Mouse (Mus musculus) kidney, adult 10 weeks (tissue): ENCODE results near the gene Slc39a13. TPM values are rescaled to one million over a fixed set of nuclear protein-coding genes. Genes with fewer than 3 reads are reported as not detected.

Experiments used
- polyA plus RNA-seq: library from polyadenylated mRNA; stranded (reverse); fragments of 350-450 nt; fragmentation: Illumina TruSeq; extraction: RNeasy Lipid Tissue Mini Kit (QIAGEN cat#74804); gene quantifications from one replicate; pipeline ENCODE4 v1.2.3, GENCODE M21; 2014; ENCODE audit warnings: low read depth, low replicate concordance

Slc39a13 gene
- 4.7 TPM for polyA plus RNA-seq

GRCm38 (mm10) chr2:91070076-91070800 is at the start of gene Slc39a13:
Gene Slc39a13 (minus strand): TSS chr2:91070417.

GRCm38 (mm10) chr2:91117585-91118275 is 47.5 kb upstream of the Slc39a13 start, which contains the start of gene Mybpc3:
Gene Mybpc3 (plus strand): TSS chr2:91118144.

DNA sequence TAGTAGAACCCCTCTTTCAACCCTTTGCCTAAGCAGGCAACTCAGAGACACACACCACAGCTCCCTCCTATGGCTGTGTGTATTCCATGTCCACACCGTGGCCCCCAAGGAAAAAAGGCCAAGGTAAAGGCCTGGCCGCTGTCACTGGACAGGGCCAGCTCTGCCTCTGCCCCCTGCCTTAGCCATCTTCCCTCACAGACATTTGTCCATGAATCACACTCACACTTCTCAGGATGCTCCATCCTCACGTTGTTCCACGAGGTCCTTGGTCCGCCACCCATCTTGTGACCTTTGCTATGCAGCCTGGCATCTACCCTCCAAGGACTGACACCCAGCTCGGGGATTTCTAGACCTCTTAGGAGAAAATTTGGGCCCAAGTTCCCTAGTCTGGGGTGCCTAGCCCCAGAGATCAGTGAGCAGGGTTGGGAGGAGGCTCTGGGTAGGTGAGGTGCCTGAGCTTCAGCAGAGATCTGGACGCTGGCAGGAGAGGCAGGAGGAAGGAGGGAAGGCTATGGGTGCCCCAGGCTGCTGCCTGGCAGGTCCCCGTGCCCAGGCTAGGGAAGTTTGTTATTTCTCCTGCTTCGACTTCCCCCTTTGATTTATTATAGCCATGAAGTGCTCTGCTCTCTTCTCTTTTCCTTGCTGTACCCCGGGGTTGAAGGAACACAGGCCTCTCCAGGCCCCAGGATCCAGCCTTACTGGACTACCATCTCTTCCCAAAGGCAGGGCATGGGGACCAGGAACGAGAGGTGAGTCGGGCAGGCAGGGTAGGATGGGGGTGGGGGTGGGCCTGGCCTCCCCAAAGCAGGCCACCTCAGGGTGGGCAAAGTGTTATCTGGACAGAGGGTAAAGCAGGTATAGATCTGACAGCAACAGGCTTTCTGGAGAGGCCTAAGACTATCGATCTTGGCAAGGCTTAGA is 11.8 kb upstream of the Slc39a13 start, which contains the start of gene Spi1:
Gene Spi1 (plus strand): TSS at position 616 of the 921 bp plus-strand sequence.

GRCm38 (mm10) chr2:91053934-91054382 is 16.3 kb downstream of the Slc39a13 start, which contains the start of gene Psmc3:
Gene Psmc3 (plus strand): TSS chr2:91054009.

DNA sequence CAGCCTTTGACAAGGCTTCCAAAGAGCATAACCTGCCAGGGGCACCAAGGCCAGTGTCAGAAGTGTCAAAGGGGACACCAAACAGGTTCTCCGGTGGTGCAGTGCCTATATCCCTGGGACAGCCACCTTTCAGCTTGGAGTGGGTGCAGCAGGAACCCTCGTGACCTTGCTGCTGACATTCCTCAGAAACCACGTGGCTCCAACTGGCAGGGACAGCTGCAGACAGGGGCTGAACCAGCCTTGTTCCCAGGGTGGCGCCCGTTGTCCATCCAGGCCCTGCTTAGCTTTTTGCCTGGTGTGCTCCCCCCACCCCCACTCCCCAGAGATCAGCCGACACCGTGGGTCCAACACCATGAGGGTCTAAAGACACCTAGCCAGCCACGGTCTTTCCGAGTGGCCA is 34.8 kb downstream of the Slc39a13 start, which contains the start of gene Rapsn:
Gene Rapsn (plus strand): TSS at position 236 of the 400 bp plus-strand sequence.

Other genes starting within 250 kb of the Slc39a13 start
- 626 TPM for gene Mtch2, start 223.3 kb downstream of the Slc39a13 start, polyA plus RNA-seq
- not detected for gene C1qtnf4, start 184.6 kb downstream of the Slc39a13 start, polyA plus RNA-seq
- gene Kbtbd4, start 165.7 kb downstream of the Slc39a13 start, polyA plus RNA-seq: 12.0 TPM
- 335 TPM for gene Ndufs3, start 165.6 kb downstream of the Slc39a13 start, polyA plus RNA-seq
- 76.2 TPM for gene Celf1, start 130.0 kb downstream of the Slc39a13 start, polyA plus RNA-seq
- gene Rapsn, start 34.8 kb downstream of the Slc39a13 start, polyA plus RNA-seq: not detected
- gene Psmc3, start 16.4 kb downstream of the Slc39a13 start, polyA plus RNA-seq: 173 TPM
- 1.9 TPM for gene Spi1, start 12.0 kb upstream of the Slc39a13 start, polyA plus RNA-seq
- not detected for gene Mybpc3, start 47.7 kb upstream of the Slc39a13 start, polyA plus RNA-seq
- gene Madd, start 113.4 kb upstream of the Slc39a13 start, polyA plus RNA-seq: 1.9 TPM
- gene Nr1h3, start 132.4 kb upstream of the Slc39a13 start, polyA plus RNA-seq: 1.1 TPM
- 30.4 TPM for gene Acp2, start 132.5 kb upstream of the Slc39a13 start, polyA plus RNA-seq
- gene Ddb2, start 166.6 kb upstream of the Slc39a13 start, polyA plus RNA-seq: 12.4 TPM
- gene Pacsin3, start 185.5 kb upstream of the Slc39a13 start, polyA plus RNA-seq: 0.77 TPM
- gene Arfgap2, start 194.6 kb upstream of the Slc39a13 start, polyA plus RNA-seq: 9.7 TPM